Mouse (Mus musculus) A20 (cell line): ENCODE measurements around the gene Dcun1d5.
"Not testable (repeated sequence)": the region's sequence is repeated elsewhere in the genome, so short reads cannot be mapped to it uniquely, and the experiment has no call there.

Experiments used
- DNase-seq: peaks from one replicate; pipeline ENCODE4 v3.0.0-alpha.2; 2011; ENCODE audit warnings: low read depth, low spot score

Dcun1d5 gene

DNA sequence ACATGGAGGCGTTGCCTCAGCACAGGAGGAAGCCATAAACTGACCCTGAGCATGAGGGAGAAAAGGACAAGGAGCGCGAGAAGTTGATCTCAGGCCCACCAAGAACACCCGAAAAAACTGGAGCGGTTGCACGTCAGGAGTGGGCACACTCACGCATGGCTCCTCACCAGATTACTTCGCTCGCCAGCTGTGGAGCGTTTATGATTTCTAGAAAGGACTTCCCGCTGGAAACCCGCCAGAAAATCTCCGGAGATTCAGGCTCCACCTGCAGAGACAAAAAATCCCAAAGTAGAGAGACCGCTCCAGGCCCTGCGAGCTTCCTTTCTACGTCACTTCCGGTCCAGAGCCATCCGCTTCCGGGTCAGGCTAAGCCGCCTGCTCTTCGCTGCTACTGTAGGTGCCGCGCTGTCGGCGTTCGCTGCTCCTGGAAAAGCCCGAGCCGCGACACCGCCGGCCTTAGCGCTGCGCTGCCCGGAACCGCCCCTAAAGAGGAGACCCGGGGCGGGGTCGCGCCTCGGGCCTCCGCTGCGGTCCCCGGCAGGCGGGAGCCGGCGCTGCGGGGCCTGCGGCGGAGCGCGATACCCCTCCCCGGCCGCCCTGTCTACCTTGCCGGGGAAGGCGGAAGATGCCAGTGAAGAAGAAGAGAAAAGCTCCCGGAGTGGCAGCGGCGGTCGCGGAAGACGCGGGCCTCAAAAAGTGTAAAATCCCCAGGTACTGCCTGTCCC lies at the start of gene Dcun1d5, which contains the start of gene Dync2h1:
TSS of gene Dcun1d5 (plus strand) at position 349 of the 725 bp plus-strand sequence.
TSS of gene Dync2h1 (minus strand) at position 275 of the 725 bp plus-strand sequence.
- peak; percentile 95 for DNase-seq

DNA sequence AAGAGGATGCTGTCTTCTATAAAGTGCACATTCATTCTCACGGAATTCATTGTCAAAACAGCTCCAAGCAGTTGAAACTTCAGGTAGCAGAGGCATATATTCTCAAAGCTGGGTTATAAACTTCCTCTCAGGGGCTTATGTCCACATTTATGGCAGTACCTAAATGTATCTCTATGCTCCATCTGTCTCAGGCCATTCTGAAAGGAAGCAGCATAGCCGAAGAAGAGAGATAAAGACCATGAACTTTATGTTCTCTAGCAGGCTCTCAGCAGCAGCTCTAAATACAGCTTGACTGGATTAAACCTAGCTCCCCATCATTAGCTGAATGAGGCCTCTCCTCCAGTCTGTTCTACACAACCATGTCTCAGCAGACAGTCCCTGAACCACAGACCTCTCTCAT lies 29.9 kb upstream of the Dcun1d5 start:
- DNase-seq: no peak

GRCm38 (mm10) chr9:7158605-7159004 lies 25.7 kb upstream of the Dcun1d5 start:
- peak; percentile 64 for DNase-seq

DNA sequence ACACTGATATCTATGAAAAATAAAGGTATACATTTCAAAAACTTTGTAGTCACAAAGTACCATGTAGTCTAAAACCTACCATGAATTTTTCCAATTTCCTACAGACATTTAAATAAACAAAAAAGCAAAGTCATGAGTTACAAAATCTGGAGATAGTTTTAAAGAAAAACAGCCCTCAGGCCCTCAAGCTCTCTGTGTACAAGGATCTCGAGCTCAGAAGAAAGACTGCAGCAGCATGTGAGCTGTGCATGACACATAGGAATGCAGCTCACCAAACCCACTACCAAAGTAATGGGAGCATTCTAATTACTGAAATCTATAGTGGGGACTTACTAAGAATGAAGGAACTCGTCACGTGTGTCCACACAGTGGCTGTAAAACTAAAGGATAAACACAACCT lies 24.6 kb upstream of the Dcun1d5 start:
- no peak for DNase-seq

- DNase-seq: no peak
Observed at GRCm38 (mm10) chr9:7160688-7161087, 23.6 kb upstream of the Dcun1d5 start.

GRCm38 (mm10) chr9:7167339-7167998 lies 16.9 kb upstream of the Dcun1d5 start:
- DNase-seq: no peak

GRCm38 (mm10) chr9:7173756-7174155 lies 10.6 kb upstream of the Dcun1d5 start:
- no peak for DNase-seq

DNA sequence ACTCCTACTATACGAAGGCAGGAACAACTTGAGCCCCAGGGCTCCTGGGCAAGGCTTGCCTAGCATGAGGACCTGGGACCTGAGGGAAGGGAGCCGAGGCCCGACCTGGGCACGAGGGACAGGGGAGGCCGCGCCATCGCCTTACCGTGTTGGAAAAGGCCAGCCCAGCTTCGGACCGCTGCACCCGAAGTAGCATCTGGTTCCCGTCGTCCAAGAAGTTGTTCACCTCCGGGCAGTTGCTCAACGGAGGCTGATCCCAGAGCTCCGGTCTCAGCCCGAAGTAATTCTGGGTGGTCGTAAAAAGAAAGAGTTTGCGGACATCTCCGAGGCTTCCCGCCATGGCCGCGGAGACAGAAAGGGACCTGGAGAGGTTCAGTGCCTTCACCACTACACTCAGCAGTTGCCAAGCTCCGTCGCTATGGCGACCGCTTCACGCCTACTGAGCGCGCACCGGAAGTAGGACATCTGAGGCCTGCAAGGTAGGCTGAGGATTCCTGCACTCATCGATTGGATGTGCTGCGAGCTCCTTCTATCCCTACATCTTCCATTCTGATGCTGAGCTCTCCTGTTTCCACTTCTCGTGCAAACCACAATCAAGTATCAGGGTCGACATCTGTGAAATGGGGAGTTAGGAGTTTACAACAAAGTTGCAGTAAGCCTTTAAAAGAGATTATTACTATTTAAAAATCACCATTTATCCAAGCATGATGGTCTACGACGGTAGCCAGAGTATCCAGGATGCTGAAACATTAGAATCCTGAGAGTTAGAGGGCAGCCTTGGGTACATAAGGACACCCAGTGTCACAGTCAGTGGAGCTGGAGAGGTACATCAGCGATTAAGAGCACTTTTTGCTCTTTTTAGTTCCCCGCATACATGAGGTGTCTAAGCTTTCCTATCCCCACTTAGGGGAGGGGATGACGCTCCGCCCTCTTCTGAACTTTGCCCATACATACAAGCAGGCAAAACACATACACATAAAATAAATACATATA lies 7.4 kb upstream of the Dcun1d5 start:
- DNase-seq: peak; percentile 86

DNA sequence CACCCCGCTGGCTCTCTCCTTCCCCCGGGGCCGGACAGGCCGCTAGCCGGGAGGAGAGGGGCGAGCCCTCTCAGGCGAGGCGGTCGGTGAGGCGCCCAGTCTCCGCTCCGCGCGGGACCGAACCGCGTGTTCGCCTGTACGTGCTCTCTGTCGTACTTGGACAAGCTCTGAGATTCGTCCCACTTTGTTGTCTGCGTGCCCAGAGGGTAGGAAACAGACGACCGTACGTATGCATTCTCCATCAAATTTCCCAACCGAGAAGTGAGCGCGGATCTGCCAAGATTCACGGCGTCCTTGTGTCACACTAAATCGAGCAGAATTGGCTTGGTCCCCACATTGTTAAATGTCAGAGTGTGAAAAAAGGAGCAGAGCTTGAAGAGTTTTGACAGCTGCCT lies 574 bp downstream of the Dcun1d5 start:
- no peak for DNase-seq

- not testable (repeated sequence) for DNase-seq
Observed at GRCm38 (mm10) chr9:7190694-7191093, 6.4 kb downstream of the Dcun1d5 start.

GRCm38 (mm10) chr9:7216240-7216639 lies 31.9 kb downstream of the Dcun1d5 start:
- peak; percentile 41 for DNase-seq

- peak; percentile 13 for DNase-seq
Observed at GRCm38 (mm10) chr9:7221024-7221423, 36.7 kb downstream of the Dcun1d5 start.

GRCm38 (mm10) chr9:7221460-7221859 lies 37.1 kb downstream of the Dcun1d5 start:
- no peak for DNase-seq

- no peak for DNase-seq
Observed at GRCm38 (mm10) chr9:7238619-7239018, 54.3 kb downstream of the Dcun1d5 start.

GRCm38 (mm10) chr9:7239967-7240366 lies 55.6 kb downstream of the Dcun1d5 start:
- no peak for DNase-seq

- DNase-seq: no peak
Observed at GRCm38 (mm10) chr9:7252797-7253654, 68.7 kb downstream of the Dcun1d5 start.
